Mouse (Mus musculus) gastrocnemius, postnatal 25 days (tissue): ENCODE data around the gene Idh3g. TPM values are rescaled to one million over a fixed set of nuclear protein-coding genes. Genes with fewer than 3 reads are reported as not detected.
"Not testable (repeated sequence)": the region's sequence is repeated elsewhere in the genome, so short reads cannot be mapped to it uniquely, and the experiment has no call there.

ENCODE experiments used
- DNase-seq: peaks from one replicate; pipeline ENCODE4 v3.0.0; 2022
- total RNA-seq, 2 experiments: library from RNA; stranded (reverse); gene quantifications; 1 replicate in 1 of 2; 2 replicates in 1 of 2; pipeline ENCODE4 v1.2.3; 2021

Gene Idh3g
- total RNA-seq, 2 experiments from 2014 or later = 399 to 430 TPM

- no peak for DNase-seq
Measured at GRCm38 (mm10) chrX:73756334-73757140, 30.2 kb downstream of the Idh3g start, which contains the start of gene Plxnb3. TSS of gene Plxnb3 (plus strand) at chrX:73757090.

- no peak for DNase-seq
Measured at GRCm38 (mm10) chrX:73748977-73749376, 37.7 kb downstream of the Idh3g start.

GRCm38 (mm10) chrX:73744774-73745481 lies 41.8 kb downstream of the Idh3g start:
- no peak for DNase-seq

- DNase-seq = not testable (repeated sequence)
Measured at GRCm38 (mm10) chrX:73739841-73740240, 46.9 kb downstream of the Idh3g start.

DNA sequence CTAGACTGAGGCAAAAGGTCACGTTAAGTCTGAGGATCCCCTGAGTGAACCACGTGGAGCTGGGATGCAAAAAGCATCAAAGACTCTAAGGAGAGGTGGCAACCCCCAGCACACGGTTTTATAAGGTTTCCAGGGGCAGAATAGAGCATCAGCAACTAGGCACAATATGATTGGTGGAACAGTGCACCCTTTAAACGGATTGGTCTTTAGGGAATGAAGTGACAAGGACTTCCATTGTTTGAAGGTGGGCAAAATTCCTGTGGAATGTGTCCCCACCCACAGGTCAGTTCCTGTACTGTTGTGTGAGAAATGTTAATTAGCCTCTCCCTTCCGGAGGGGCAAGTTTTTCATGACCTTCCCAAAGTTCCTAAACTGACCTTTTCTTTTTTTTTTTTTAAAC lies 47.5 kb downstream of the Idh3g start:
- DNase-seq = no peak

DNA sequence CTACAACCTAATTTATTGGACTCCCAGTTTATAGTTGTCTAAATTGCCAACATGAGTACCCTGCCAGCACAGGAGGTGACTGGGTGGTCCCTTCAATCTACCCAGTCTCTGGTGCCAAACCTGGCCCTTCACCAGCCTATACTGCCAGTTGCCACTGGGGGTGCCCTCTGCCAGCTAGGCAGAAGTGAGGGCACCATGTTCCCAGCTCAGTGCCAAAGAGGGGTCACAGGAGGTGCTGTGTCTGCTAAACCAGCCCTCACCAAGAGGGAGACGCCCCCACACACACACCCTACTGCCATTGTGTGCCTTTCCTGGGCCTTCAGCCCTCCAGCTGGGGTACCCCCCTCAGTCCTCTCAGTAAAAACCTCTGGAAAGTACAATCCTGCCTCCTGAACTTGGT lies 48.5 kb downstream of the Idh3g start:
- no peak for DNase-seq

GRCm38 (mm10) chrX:73730908-73731307 lies 55.8 kb downstream of the Idh3g start:
- DNase-seq = no peak

Other genes starting within 250 kb of the Idh3g start
- not detected for gene Dusp9, start 147.5 kb downstream of the Idh3g start, total RNA-seq
- 10 to 100 TPM in 1 of 2 experiments, 1 to 10 TPM in 1; 8.6 to 10.3 TPM for gene Pnck, start 126.8 kb downstream of the Idh3g start, total RNA-seq
- gene Slc6a8, start 113.7 kb downstream of the Idh3g start, total RNA-seq = 100 to 1,000 TPM in 1 of 2 experiments, 10 to 100 TPM in 1; 96.2 to 127 TPM
- 10 to 100 TPM; 45.9 to 58.5 TPM for gene Bcap31, start 70.7 kb downstream of the Idh3g start, total RNA-seq
- 10 to 100 TPM; 22.8 to 30.4 TPM for gene Abcd1, start 70.3 kb downstream of the Idh3g start, total RNA-seq
- gene Plxnb3, start 29.8 kb downstream of the Idh3g start, total RNA-seq = under 1 TPM; 0.61 to 0.67 TPM
- gene Srpk3, start 12.5 kb downstream of the Idh3g start, total RNA-seq = 10 to 100 TPM; 39.6 to 60.5 TPM
- gene Ssr4, start 131 bp upstream of the Idh3g start, total RNA-seq = 10 to 100 TPM; 72.3 to 80.8 TPM
- 1 to 10 TPM; 1.1 to 1.4 TPM for gene Pdzd4, start 38.1 kb upstream of the Idh3g start, total RNA-seq
- gene Avpr2, start 105.2 kb upstream of the Idh3g start, total RNA-seq = not detected
- 1 to 10 TPM; 1.2 to 2.3 TPM for gene L1cam, start 109.2 kb upstream of the Idh3g start, total RNA-seq
- 1 to 10 TPM in 1 of 2 experiments, under 1 TPM in 1; 0.41 to 1.6 TPM for gene Arhgap4, start 135.0 kb upstream of the Idh3g start, total RNA-seq
- gene Naa10, start 135.0 kb upstream of the Idh3g start, total RNA-seq = 10 to 100 TPM; 59.1 to 60.5 TPM
- gene Renbp, start 144.0 kb upstream of the Idh3g start, total RNA-seq = 1 to 10 TPM; 1.7 to 2.5 TPM
- 10 to 100 TPM; 26.0 to 35.7 TPM for gene Hcfc1, start 179.5 kb upstream of the Idh3g start, total RNA-seq
- gene Irak1, start 237.0 kb upstream of the Idh3g start, total RNA-seq = 10 to 100 TPM; 37.4 to 40.6 TPM